Mouse (Mus musculus): ENCODE measurements around the gene Mgat2.

Mgat2 gene

GRCm38 (mm10) chr12:69213186-69213777 is 29.3 kb downstream of the Mgat2 start:
- no peak for DNase-seq (ENCODE audit: low read depth, low spot score)

DNA sequence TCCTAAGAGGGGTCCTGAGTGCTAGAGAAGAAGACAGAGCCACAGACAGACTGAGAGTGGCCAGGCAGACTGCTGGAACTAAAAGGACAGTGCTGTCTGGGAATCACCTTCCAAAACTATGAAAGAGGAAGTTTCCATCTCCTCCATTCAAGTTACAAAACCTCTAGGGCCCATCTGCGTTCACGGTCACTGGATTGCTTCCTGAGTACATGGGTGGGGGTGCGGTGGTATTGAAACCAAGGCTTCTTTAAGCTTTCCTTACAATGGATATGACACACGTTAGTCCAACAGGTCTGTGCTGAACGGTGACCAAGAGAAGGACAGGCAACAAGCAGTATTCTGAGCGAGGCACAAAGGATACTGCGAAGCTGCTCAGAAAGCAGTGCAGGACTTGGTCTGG is 30.4 kb downstream of the Mgat2 start:
- DNase-seq (ENCODE audit: low read depth, low spot score), result no peak

DNA sequence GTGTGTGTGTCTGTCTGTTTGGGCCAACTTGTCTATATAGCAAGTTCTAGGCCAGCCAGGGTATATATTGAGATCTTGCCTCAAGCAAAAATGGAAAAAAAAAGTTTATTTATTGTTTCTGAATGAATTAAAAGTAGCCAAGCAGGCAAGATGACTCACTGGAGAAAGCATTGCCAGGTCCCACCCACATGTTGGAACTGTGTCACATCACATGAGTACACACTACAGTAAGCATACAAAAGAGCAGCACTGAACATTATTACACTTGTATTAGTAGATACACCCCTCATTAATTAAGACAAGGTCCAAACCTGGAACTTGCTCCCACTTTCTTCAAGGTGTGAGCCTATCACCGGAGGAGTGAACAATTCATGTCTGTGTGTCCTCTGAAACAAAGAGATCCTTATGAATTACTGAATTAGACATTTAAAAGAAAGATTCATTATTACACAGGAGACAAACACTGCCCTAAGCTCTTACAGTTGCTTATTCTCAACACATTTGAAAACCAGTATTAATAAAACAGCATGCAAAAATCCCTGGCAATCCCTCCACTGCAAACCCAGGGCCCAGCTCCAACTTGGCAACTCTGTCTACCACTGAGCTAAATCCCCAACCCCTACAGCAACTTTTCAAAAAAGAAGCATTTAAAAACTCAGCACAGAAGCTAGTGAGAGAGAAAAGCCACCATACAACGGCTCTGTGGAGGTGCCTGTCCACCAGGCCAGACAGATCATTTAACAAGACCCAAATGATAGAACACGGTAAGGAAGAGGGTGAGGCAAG is 31.2 kb downstream of the Mgat2 start:
- no peak for DNase-seq (ENCODE audit: low read depth, low spot score)

DNA sequence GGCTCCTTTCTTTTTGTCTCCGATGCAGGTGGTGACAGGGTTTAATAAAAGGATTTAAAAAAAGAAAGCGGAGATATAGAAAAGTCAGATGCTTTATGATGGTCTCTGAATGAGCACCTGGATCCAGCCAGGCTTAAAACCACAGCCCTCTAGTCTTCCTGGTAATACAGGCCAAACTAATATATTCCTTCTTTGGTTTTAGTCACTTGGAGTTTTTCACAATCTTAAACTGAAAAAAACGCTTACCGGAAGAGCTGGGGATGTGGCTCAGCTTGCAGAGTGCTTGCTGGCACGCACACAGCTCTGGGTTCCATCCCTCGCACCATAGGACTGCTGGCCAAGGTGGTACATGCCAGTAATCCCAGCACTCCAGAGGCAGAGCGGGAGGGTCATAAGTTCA is 32.6 kb downstream of the Mgat2 start:
- DNase-seq (ENCODE audit: low read depth, low spot score), result no peak

- DNase-seq (ENCODE audit: low read depth, low spot score), result no peak
These were observed 36.8 kb downstream of the Mgat2 start for GRCm38 (mm10) chr12:69220613-69221277.

DNA sequence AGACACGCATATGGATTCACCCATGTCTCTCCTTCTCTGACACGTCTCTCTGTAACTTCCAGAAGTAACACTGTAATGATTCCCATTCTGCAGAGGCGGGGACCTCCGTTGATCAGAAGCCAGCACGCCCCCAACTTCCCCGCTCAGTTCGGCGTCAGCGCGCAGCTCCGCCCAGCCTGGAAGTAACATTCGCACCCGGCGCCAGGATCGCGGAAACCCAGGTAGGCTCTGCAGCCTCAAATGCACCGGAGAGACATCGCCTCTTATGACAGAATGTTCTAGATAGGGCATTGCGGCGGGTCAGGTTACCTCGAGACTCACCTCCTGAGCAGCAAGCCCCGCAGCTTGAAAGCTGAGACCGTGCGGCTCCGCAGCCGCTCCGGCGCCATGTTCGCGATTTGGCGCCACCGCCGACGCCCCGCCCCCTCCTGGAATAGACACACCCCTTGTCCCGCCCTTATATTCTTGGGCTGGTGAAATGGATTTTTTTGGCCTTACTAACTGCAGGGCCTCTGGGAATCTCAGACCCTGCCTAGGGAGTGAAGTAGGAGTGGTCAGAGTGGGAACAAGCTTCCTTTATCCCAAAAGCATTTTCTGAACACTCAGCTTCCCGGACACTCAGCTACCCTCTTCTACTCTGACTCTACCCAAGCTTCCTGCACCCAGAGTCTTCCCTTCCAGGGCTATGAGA is 44.0 kb downstream of the Mgat2 start, which contains the start of gene Pole2:
Gene Pole2, minus strand, starts transcription at position 420 of the 691 bp plus-strand sequence.
- peak; percentile 93 for DNase-seq (ENCODE audit: low read depth, low spot score)

DNA sequence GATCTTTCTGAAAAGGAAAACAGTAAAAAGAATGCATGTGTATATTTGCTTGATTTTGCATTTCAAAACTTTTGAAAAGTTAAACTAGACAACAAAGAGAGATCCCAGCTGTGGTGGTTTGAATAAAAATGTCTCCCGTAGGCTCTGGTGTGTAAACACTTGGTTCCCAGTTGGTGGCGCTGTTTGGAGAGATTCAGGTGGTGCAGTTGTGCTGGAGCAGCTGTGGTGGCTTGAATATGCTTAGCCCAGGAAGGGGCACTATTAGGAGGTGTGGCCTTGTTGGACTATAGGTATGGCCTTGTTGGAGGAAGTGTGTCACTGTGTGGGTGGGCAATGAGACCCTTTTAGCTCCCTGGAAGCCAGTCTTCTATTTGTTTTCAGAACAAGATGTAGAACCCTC is 45.3 kb downstream of the Mgat2 start:
- peak; percentile 80 for DNase-seq (ENCODE audit: low read depth, low spot score)

- DNase-seq (ENCODE audit: low read depth, low spot score), result no peak
These were observed 51.8 kb downstream of the Mgat2 start for GRCm38 (mm10) chr12:69235782-69236181.
